ENCODE assay signal across 8 mouse cellular contexts in genomic region chr11:9481511-9481910, GRCm38 (mm10).
DNase-seq lines count a peak whose midpoint lies in the region; ATAC-seq lines count a peak whose summit lies in the region.

No protein-coding gene starts in this region.

- 15% methylated on average over 6 of the region's 6 CpGs for WGBS in lung, embryonic 16.5 days

- peak; percentile 4 to 23 for DNase-seq in heart, adult 18-20 months
- no peak for DNase-seq in heart, adult 9 months (ENCODE audit: low spot score in 2 of 2)
- DNase-seq in brain, embryonic 18.5 days (ENCODE audit: low read depth, low spot score) = peak; percentile 22
- peak; percentile 5 to 30 for DNase-seq in frontal cortex, postnatal 14 days (ENCODE audit: low spot score in 2 of 2)
- peak; percentile 32 for DNase-seq in kidney, postnatal 10 days
- DNase-seq in right cerebral cortex, adult 2 months (ENCODE audit: low spot score in 2 of 2) = peak; percentile 61 to 62
- DNase-seq in spleen, postnatal 36 days (ENCODE audit: low spot score in 2 of 2) = no peak

- ATAC-seq in lung, embryonic 16.5 days (ENCODE audit: low read depth) = peak; percentile 62; the same call in 1 of the 2 replicates

- H3K27ac ChIP-seq in lung, embryonic 16.5 days (ENCODE audit: low read length) = no peak overlapping the region

- no peaks in the 10 kb centered on the region for H3K9me3 ChIP-seq in lung, embryonic 16.5 days (ENCODE audit: control insufficient read depth, low read length)

- H3K4me2 ChIP-seq in lung, embryonic 16.5 days (ENCODE audit: low read depth, low read length) = no peak overlapping the region

- no peak overlapping the region for H3K4me3 ChIP-seq in lung, embryonic 16.5 days (ENCODE audit: low read length)

- H3K9ac ChIP-seq in lung, embryonic 16.5 days (ENCODE audit: low read length) = no peak overlapping the region

- no peaks in the 10 kb centered on the region for H3K4me1 ChIP-seq in lung, embryonic 16.5 days (replicated peaks; ENCODE audit: control insufficient read depth, insufficient read depth, low read length)

- H3K27me3 ChIP-seq in lung, embryonic 16.5 days (ENCODE audit: control insufficient read depth, insufficient read depth, low read depth, low read length) = no peaks in the 10 kb centered on the region

- H3K36me3 ChIP-seq in lung, embryonic 16.5 days (ENCODE audit: control insufficient read depth, insufficient read depth, low read length) = no peaks in the 10 kb centered on the region

Comparison
In these comparisons a context has a peak if more than half of its experiments do, and no peak if none do; other contexts are left out.
1. DNase-seq: peak in heart, adult 18-20 months (2 of 2), brain, embryonic 18.5 days (single experiment), frontal cortex, postnatal 14 days (2 of 2), kidney, postnatal 10 days (single experiment) and right cerebral cortex, adult 2 months (2 of 2); none in heart, adult 9 months (0 of 2) and spleen, postnatal 36 days (0 of 2).